Mouse (Mus musculus) ovary, postnatal 14 days (tissue): ENCODE measurements around the gene Mss51.

ENCODE experiments used
- DNase-seq: peaks from one replicate; pipeline ENCODE4 v3.0.0; 2022; ENCODE audit warnings: low spot score

The Mss51 gene

GRCm38 (mm10) chr14:20496603-20497002, at the start of gene Mss51:
Mss51 (minus strand) TSS chr14:20496901.
- DNase-seq = no peak

- DNase-seq = peak; percentile 59
Observed at GRCm38 (mm10) chr14:20546415-20546814, 49.7 kb upstream of the Mss51 start, which contains the start of gene Ppp3cb. Ppp3cb (minus strand) TSS chr14:20546573.

DNA sequence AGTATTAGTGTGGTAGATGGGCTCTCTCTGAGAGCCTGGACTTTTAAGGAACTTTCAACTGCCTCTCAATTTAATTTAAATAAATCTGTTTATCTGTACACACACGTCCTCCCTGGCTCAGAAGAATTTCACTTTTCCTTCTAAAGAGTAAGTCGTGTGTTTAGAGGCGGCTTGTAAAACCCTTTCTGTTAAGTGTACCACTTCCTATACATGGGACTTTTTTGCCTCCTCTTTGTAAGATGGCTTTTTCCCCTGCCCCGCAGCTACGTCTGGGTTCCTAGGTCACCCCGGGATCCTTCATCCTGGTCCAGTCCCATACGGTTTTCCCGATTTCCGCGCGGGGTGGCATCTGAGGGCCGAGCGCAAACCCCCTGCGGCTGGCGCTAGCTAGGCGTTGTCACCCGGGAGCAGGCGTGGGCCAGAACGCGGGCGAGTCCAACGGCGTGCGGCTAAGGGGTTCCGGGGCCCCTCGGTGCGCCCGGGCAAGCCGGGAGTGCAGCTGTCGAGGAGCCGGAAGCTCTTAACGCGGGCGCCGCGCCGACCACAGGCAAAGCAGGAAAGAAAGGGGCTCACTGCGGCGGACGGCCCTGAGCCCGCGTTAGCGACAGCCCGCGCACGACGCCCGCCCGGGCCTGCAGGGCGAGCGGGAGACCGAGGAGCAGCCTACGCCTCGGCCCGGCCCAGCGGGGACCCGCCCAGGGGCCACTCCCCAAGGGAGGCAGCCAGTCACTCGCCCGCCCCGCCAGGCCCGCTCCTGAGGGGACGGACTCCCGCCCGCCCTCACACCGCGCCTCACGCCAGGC, 49.0 kb upstream of the Mss51 start:
- DNase-seq = peak; percentile 84

DNA sequence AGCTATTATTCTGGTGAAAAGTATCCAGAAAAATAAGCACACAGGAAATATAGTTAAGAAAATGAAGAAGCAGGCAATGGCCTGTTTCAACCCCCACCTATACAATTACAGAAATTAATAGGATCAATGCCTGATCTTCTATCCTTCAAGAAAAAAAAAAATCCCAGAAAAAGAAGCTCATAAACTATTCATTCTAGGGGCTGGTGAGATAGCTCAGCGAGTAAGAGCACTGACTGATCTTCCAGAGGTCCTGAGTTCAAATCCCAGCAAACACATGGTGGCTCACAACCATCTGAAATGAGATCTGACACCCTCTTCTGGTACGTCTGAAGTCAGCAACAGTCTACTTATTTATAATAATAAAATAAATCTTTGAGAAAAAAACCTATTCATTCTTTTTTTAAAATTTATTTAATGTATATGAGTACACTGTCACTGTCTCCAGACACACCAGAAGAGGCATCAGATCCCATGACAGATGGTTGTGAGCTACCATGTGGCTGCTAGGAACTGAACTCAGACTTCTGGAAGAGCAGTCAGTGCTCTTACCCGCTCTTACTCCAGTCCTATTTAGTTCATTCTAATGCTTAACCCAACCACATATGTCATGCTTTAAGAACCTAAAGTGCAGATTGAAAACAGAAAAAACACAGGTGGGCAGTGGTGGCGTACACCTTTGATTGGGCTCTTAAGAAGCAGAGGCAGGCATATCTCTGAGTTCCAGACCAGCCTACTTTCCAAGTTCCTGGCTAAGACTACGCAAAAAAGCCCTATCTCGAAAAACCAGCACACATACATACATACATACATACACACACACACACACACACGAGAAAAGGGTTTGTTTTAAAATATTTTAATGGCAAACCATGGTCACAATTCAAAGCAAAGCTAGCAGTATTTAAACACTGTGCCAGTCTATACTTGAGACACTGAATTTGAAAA, 48.0 kb upstream of the Mss51 start:
- DNase-seq = no peak

- no peak for DNase-seq
Observed at GRCm38 (mm10) chr14:20529643-20530042, 32.9 kb upstream of the Mss51 start.

- no peak for DNase-seq
Observed at GRCm38 (mm10) chr14:20520179-20520578, 23.5 kb upstream of the Mss51 start.

GRCm38 (mm10) chr14:20508424-20508823, 11.7 kb upstream of the Mss51 start:
- no peak for DNase-seq

DNA sequence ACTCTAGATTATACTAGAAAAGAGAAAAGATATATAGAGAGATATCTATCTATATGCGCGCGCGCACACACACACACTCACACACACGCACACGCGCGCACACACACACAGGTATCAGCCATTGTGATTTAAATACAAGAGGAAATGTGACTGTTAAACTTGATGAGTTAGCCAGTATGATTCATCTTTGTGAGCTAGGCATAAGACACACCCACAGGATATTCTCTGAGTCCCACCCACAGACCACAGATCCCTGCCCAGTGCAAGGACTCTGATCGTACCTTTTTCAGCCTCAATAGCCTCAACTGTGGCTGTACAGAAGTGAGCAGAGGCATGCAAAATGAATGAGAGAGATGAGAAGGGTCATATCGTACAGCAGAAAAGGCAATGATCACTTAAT, 6.3 kb upstream of the Mss51 start:
- no peak for DNase-seq

DNA sequence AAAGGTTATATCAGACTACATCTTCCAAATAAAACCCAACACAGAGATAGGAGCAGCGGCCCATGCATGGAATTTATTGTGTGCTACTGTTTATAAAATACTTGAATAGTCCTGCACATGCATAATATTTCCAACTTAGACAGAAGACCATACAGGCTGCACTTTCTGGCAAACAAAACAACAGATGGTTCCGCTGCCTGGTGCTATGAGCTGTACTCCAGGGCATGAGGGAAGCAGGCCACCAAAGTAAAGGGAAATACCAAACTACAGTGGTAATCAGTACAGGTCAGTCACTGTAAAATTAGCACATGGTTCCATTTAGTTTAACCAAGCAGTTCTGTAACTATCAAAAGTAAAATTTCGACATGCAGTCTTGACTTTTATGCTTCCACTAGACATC, 3.3 kb upstream of the Mss51 start:
- no peak for DNase-seq

GRCm38 (mm10) chr14:20486031-20486430, 10.7 kb downstream of the Mss51 start:
- DNase-seq = no peak

GRCm38 (mm10) chr14:20482051-20482751, 14.5 kb downstream of the Mss51 start:
- no peak for DNase-seq

DNA sequence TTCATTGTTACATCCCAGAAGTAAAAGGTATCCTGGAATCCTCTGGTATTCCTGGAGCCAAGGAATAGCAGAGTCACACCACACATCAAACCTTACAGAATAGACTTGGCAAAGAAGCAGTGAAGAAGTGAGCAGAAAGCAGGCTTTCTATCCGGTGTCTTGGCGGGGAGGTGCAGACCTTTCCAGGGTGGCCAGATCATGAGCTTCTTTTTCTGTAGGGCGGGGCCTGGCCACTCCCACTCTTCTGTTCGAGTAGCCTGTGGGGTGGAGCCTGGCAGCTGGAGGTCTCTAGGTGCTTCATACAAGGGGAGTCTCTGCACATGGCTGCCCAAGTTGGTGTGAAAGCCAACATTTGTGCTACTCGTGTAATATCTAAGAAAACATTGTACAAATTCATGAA, 15.5 kb downstream of the Mss51 start:
- DNase-seq = no peak

DNA sequence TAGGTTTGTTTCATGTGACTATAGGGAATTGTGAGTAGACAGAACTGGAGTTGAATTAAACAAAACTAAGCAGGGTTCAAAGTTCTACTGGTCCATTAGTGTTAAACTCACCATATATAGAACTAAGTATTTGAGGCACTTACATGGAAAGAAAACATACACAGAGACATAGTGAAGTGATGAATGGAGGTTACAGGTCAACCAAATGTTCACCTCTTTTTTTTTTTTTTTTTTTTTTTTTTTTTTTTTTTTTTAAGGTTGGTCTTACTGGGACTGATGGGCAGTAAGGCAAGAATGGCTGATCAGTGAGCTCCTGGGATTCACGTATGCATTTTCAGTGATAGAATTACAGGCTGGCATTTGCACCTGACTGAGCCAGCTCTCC, 16.5 kb downstream of the Mss51 start:
- DNase-seq = no peak

- peak; percentile 48 for DNase-seq
Observed at GRCm38 (mm10) chr14:20479291-20480194, 17.2 kb downstream of the Mss51 start, which contains the start of gene Anxa7. Anxa7 (minus strand) TSS chr14:20480133.

- DNase-seq = no peak
Observed at GRCm38 (mm10) chr14:20478801-20479200, 17.9 kb downstream of the Mss51 start.

GRCm38 (mm10) chr14:20478385-20478784, 18.3 kb downstream of the Mss51 start:
- DNase-seq = no peak

GRCm38 (mm10) chr14:20477261-20478025, 19.3 kb downstream of the Mss51 start:
- no peak for DNase-seq

- DNase-seq = no peak
Observed at GRCm38 (mm10) chr14:20460216-20460615, 36.5 kb downstream of the Mss51 start.

DNA sequence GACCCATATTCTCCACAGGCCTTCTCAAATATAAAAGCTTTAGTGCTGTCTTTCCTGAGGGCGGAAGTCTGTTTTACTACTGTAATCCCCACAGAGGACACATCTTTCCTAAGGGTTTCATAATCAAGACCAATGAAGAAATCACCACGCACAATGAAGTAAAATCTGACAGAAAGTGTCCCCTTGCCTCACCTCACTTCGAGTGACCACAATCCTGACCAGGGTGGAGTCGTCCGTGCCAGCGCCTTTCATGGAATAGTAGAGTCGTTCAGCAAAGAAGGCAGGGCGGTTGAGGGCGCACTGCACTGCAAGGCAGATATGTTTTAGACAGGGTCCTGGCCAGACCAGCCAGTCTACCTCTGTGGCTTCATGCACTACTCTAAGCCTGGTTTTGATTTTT, 38.3 kb downstream of the Mss51 start:
- no peak for DNase-seq

DNA sequence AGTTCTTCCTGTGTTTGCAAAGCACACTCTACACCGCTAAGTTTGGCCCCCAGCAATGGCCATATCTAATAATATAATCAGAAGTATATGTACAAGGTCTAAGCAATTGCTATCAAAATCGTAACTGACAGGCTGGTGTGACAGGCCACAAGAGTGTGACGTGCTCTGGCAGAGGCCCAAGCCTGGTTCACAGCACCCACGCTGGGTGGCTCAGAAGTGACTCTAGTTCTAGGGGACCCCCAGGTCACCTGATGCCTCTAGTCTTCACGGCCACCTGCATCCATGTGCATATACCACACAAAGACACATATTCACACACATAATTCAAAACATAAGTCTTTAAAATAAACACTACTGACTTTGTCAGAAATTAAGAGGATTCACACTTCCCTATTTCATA, 43.8 kb downstream of the Mss51 start:
- no peak for DNase-seq
